Mouse (Mus musculus): ENCODE results near the gene Evc2. TPM values are rescaled to one million over a fixed set of nuclear protein-coding genes. Genes with fewer than 3 reads are reported as not detected.
A peak's percentile ranks its signal among the peaks of the same experiment; 100 is the strongest.

The Evc2 gene
- polyA plus RNA-seq (2012; rRNA removed): 2.2 TPM in 2 replicates
- 0.93 and 1.3 TPM in 2 replicates for polyA plus RNA-seq (2014; fragmentation: Nextera tagmentation; extraction: Ambion mirVana)

DNA sequence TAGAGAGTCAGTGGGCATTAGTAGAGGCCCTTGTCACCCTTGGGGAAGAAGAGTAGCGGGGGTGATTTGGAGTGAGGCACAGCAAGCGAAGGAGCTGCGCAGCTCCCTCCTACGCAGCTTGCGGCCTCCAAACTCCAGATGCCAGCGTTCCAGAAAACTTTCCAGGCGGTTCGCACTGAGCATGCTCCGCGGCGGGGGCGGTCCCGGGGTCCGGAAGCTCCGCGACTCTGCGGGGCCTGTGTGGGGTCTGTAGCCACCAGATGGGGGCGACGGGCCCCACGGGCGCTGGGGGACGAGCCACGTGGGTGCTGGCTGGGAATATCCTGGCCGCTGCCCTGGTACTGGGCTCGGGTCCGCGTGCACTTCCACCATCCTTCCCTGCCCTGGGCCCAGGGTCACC lies at the start of gene Evc2:
Gene Evc2 (plus strand): TSS at position 212 of the 400 bp plus-strand sequence.
- Histone ChIP-seq H3K4me1 (replicated peaks; ENCODE audit: control insufficient read depth in 2 of 2, insufficient read depth in 2 of 2, low read length in 1 of 2) (peaks cover 0 to 6% of the 10 kb centered on the region in 2 experiments; a peak in 1 of 4 replicates), H3K9ac (replicated peaks) (peak within 1 kb of the TSS; percentile 23; the same call in 1 of the 2 replicates), H3K4me2 (ENCODE audit: low read depth) (peak within 1 kb of the TSS; percentile 63), H3K27me3 (ENCODE audit: control insufficient read depth, insufficient read depth, low read length) (no peaks in the 10 kb centered on the region; the same call in 1 of the 2 replicates), H3K36me3 (replicated peaks; ENCODE audit: control insufficient read depth, insufficient read depth, low read depth) (no peaks in the 10 kb centered on the region), H3K9me3 (ENCODE audit: control insufficient read depth, low read length) (no peaks in the 10 kb centered on the region), H3K27ac (no peak within 1 kb of the TSS), H3K4me3 (ENCODE audit: insufficient read depth in 1 of 2, low read depth in 2 of 2, low read length in 2 of 2) (peak within 1 kb of the TSS; percentile 56 to 69)
- no peak for DNase-seq (ENCODE audit: low read depth in 3 of 3, low spot score in 3 of 3)
- 2% methylated on average over 27 of the region's 27 CpGs for WGBS (ENCODE audit: insufficient replicate concordance)
- peak; percentile 35; the same call in 1 of the 2 replicates for ATAC-seq (ENCODE audit: insufficient read depth)
- TF ChIP-seq CTCF (IDR thresholded peaks at IDR 0.05; ENCODE audit: low read depth): no peak
- TF ChIP-seq EP300 (IDR thresholded peaks at IDR 0.05; ENCODE audit: low read depth): no peak

DNA sequence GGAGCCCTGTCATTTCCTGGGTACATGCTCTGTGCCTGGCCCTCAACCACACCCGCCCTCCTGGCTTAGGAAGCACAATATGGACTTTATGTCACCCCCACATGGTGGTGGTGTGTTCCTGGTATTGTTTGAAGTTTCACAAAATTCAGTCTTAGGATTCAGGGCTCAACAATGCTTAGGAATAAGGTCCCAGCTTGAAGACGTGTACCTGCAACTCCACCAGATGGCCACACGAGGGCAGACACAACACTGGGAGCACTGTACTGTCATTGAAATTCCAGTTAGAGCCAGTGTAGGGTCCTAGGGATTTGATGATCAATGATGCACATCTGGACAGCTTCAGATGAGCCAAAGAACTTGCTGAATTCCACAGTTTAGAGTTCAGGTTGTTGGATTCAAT lies 49.1 kb upstream of the Evc2 start:
- 14% methylated on average over 3 of the region's 3 CpGs for WGBS (ENCODE audit: insufficient replicate concordance)
- Histone ChIP-seq H3K9me3 (ENCODE audit: control insufficient read depth, low read length) (no peaks in the 10 kb centered on the region), H3K27me3 (ENCODE audit: control insufficient read depth, insufficient read depth, low read length) (no peaks in the 10 kb centered on the region), H3K36me3 (replicated peaks; ENCODE audit: control insufficient read depth, insufficient read depth, low read depth) (no peaks in the 10 kb centered on the region), H3K4me3 (ENCODE audit: insufficient read depth in 1 of 2, low read depth in 2 of 2, low read length in 2 of 2) (no peak overlapping the region), H3K27ac (no peak overlapping the region), H3K9ac (replicated peaks) (no peak overlapping the region), H3K4me1 (replicated peaks; ENCODE audit: control insufficient read depth in 2 of 2, insufficient read depth in 2 of 2, low read length in 1 of 2) (no peaks in the 10 kb centered on the region), H3K4me2 (ENCODE audit: low read depth) (no peak overlapping the region)
- TF ChIP-seq EP300 (IDR thresholded peaks at IDR 0.05; ENCODE audit: low read depth) (no peak), CTCF (IDR thresholded peaks at IDR 0.05; ENCODE audit: low read depth) (peak; percentile 81)
- DNase-seq (ENCODE audit: low read depth in 3 of 3, low spot score in 3 of 3) (peak in 1 of 3 experiments; percentile 2), ATAC-seq (ENCODE audit: insufficient read depth) (no peak)

DNA sequence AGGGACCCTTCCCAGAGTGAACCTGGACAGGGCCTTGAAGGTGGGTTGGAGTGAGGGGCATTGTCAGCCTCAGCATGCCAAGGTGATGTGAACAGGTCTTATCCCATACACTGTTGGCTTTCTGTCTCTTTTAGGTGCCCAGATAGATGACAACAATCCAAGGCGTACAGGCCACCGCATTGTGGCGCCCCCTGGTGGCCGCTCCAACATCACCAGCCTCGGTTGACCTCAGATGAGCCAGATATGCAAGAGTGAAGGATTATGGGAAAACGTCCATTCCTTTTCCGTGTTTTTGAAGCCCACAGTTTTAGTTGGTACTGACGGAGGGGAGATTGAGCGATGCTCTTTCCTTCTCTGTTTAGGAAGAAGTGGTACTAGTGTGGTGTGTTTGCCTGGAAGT lies 47.3 kb upstream of the Evc2 start:
- Histone ChIP-seq H3K4me1 (replicated peaks; ENCODE audit: control insufficient read depth in 2 of 2, insufficient read depth in 2 of 2, low read length in 1 of 2) (no peaks in the 10 kb centered on the region), H3K9me3 (ENCODE audit: control insufficient read depth, low read length) (no peaks in the 10 kb centered on the region), H3K27ac (no peak overlapping the region), H3K4me3 (ENCODE audit: insufficient read depth in 1 of 2, low read depth in 2 of 2, low read length in 2 of 2) (no peak overlapping the region), H3K36me3 (replicated peaks; ENCODE audit: control insufficient read depth, insufficient read depth, low read depth) (no peaks in the 10 kb centered on the region), H3K4me2 (ENCODE audit: low read depth) (no peak overlapping the region), H3K27me3 (ENCODE audit: control insufficient read depth, insufficient read depth, low read length) (no peaks in the 10 kb centered on the region), H3K9ac (replicated peaks) (no peak overlapping the region)
- no peak for DNase-seq (ENCODE audit: low read depth in 3 of 3, low spot score in 3 of 3)
- no peak for ATAC-seq (ENCODE audit: insufficient read depth)
- peak; percentile 85 for TF ChIP-seq CTCF (IDR thresholded peaks at IDR 0.05; ENCODE audit: low read depth)
- no peak for TF ChIP-seq EP300 (IDR thresholded peaks at IDR 0.05; ENCODE audit: low read depth)
- WGBS (ENCODE audit: insufficient replicate concordance): 46% methylated on average over 9 of the region's 9 CpGs

DNA sequence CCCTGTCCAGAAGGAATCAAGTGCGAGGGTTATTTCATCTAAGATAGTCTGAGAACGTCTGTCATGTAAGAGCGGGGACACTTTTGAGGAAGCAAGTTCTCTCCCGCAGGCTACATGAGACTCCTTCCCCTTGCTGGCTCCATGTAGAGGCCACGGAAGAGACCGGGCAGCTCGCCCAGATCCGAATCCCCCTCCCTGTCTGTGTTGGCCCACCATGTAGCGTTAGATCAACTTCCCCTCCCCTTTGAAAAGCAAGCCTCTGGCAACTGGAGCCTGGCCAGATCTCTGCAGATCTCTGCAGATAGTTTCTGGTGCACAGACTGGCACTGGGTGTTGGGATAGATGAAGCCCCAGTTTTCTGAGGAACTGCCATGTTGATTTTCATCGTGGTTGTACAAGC lies 41.6 kb upstream of the Evc2 start:
- no peaks in the 10 kb centered on the region for H3K27me3 ChIP-seq (ENCODE audit: control insufficient read depth, insufficient read depth, low read length)
- TF ChIP-seq EP300 (IDR thresholded peaks at IDR 0.05; ENCODE audit: low read depth) (no peak), CTCF (IDR thresholded peaks at IDR 0.05; ENCODE audit: low read depth) (no peak)
- H3K27ac ChIP-seq: no peak overlapping the region
- ATAC-seq (ENCODE audit: insufficient read depth) (no peak), DNase-seq (ENCODE audit: low read depth in 3 of 3, low spot score in 3 of 3) (no peak)
- H3K9ac ChIP-seq (replicated peaks): no peak overlapping the region
- no peaks in the 10 kb centered on the region for H3K36me3 ChIP-seq (replicated peaks; ENCODE audit: control insufficient read depth, insufficient read depth, low read depth)
- no peak overlapping the region for H3K4me2 ChIP-seq (ENCODE audit: low read depth)
- no peaks in the 10 kb centered on the region for H3K4me1 ChIP-seq (replicated peaks; ENCODE audit: control insufficient read depth in 2 of 2, insufficient read depth in 2 of 2, low read length in 1 of 2)
- 58% methylated on average over 10 of the region's 10 CpGs for WGBS (ENCODE audit: insufficient replicate concordance)
- no peak overlapping the region for H3K4me3 ChIP-seq (ENCODE audit: insufficient read depth in 1 of 2, low read depth in 2 of 2, low read length in 2 of 2)
- H3K9me3 ChIP-seq (ENCODE audit: control insufficient read depth, low read length): no peaks in the 10 kb centered on the region

DNA sequence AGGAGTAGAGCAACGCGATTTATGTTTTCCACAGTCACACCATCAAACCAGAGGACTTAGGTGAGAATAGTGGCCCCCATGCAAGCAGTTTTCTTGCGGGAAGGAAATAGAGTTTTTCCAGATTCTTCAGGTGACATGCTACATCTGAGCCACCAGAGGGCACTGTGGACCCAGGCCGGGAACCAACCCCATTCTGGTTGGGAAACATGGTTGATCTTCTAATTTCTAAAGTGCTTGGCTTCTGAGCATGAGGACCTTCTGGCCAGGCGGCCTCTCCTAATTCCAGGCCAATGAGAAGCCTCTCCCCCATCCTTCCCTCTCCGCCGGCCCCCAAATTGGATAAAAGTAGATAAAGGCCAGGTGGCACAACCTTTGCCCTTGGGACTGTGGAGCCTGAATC lies 39.9 kb upstream of the Evc2 start:
- WGBS (ENCODE audit: insufficient replicate concordance): 23% methylated on average over 7 of the region's 7 CpGs
- H3K9me3 ChIP-seq (ENCODE audit: control insufficient read depth, low read length): no peaks in the 10 kb centered on the region
- DNase-seq (ENCODE audit: low read depth in 3 of 3, low spot score in 3 of 3): no peak
- H3K4me1 ChIP-seq (replicated peaks; ENCODE audit: control insufficient read depth in 2 of 2, insufficient read depth in 2 of 2, low read length in 1 of 2): no peaks in the 10 kb centered on the region
- H3K27ac ChIP-seq: no peak overlapping the region
- TF ChIP-seq CTCF (IDR thresholded peaks at IDR 0.05; ENCODE audit: low read depth) (peak; percentile 80), EP300 (IDR thresholded peaks at IDR 0.05; ENCODE audit: low read depth) (no peak)
- ATAC-seq (ENCODE audit: insufficient read depth): no peak
- no peaks in the 10 kb centered on the region for H3K36me3 ChIP-seq (replicated peaks; ENCODE audit: control insufficient read depth, insufficient read depth, low read depth)
- no peaks in the 10 kb centered on the region for H3K27me3 ChIP-seq (ENCODE audit: control insufficient read depth, insufficient read depth, low read length)
- no peak overlapping the region for H3K4me3 ChIP-seq (ENCODE audit: insufficient read depth in 1 of 2, low read depth in 2 of 2, low read length in 2 of 2)
- no peak overlapping the region for H3K4me2 ChIP-seq (ENCODE audit: low read depth)
- no peak overlapping the region for H3K9ac ChIP-seq (replicated peaks)
